Comparison of ENCODE assay signal across 21 mouse cellular contexts in genomic region chr16:84426990-84427540, GRCm38 (mm10).
"Had no signal": no experiment of that assay in that cellular context is flagged by ENCODE, and none has a peak within 500 bp of the region (broad histone marks: within the 10 kb centered on the region; RNA-seq: fewer than 3 reads in every experiment).

No protein-coding gene starts in this region.

- ATAC-seq: liver, postnatal 0 days; lung, postnatal 0 days had no signal

- H3K36me3 ChIP-seq: liver, embryonic 13.5 days; liver, embryonic 15.5 days; lung, embryonic 15.5 days; neural tube, embryonic 13.5 days; neural tube, embryonic 15.5 days had no signal

- H3K4me1 ChIP-seq: liver, embryonic 13.5 days; liver, embryonic 15.5 days; lung, embryonic 15.5 days; megakaryocyte, embryonic 14.5 days; neural tube, embryonic 13.5 days; neural tube, embryonic 15.5 days had no signal

- H3K27me3 ChIP-seq: liver, embryonic 13.5 days; liver, embryonic 15.5 days; lung, embryonic 15.5 days; megakaryocyte, embryonic 14.5 days; neural tube, embryonic 13.5 days; neural tube, embryonic 15.5 days had no signal

- H3K4me3 ChIP-seq: liver, embryonic 13.5 days; liver, embryonic 15.5 days; lung, embryonic 15.5 days; megakaryocyte, embryonic 14.5 days; myocyte; neural tube, embryonic 13.5 days; neural tube, embryonic 15.5 days had no signal

- H3K4me2 ChIP-seq: liver, embryonic 13.5 days; liver, embryonic 15.5 days; lung, embryonic 15.5 days; neural tube, embryonic 13.5 days; neural tube, embryonic 15.5 days had no signal

- H3K9me3 ChIP-seq: liver, embryonic 13.5 days; liver, embryonic 15.5 days; lung, embryonic 15.5 days; megakaryocyte, embryonic 14.5 days; neural tube, embryonic 13.5 days; neural tube, embryonic 15.5 days had no signal

- H3K27ac ChIP-seq: liver, embryonic 13.5 days; liver, embryonic 15.5 days; lung, embryonic 15.5 days; macrophage; neural tube, embryonic 13.5 days; neural tube, embryonic 15.5 days had no signal

- DNase-seq: liver, embryonic 13.5 days; liver, postnatal 0 days; lung, adult 2 months; lung, postnatal 14 days; lung, postnatal 36 days; retina, postnatal 1 day; right cerebral cortex, adult 18-20 months; right cerebral cortex, postnatal 25 days; right cerebral cortex, postnatal 4 days; spleen, adult 18-20 months; thymus, adult 18-20 months; thymus, postnatal 14 days; thymus, postnatal 36 days had no signal

- H3K9ac ChIP-seq: liver, embryonic 13.5 days; liver, embryonic 15.5 days; liver, postnatal 0 days; lung, embryonic 15.5 days; neural tube, embryonic 13.5 days; neural tube, embryonic 15.5 days had no signal
